Mouse (Mus musculus): ENCODE data around the gene Ccnd3. TPM values are rescaled to one million over a fixed set of nuclear protein-coding genes. Genes with fewer than 3 reads are reported as not detected.
"Not testable (repeated sequence)": the region's sequence is repeated elsewhere in the genome, so short reads cannot be mapped to it uniquely, and the experiment has no call there.

Gene Ccnd3
- total and polyA plus RNA-seq, 2 experiments from 2014 or later = 41.1 to 52.6 TPM

DNA sequence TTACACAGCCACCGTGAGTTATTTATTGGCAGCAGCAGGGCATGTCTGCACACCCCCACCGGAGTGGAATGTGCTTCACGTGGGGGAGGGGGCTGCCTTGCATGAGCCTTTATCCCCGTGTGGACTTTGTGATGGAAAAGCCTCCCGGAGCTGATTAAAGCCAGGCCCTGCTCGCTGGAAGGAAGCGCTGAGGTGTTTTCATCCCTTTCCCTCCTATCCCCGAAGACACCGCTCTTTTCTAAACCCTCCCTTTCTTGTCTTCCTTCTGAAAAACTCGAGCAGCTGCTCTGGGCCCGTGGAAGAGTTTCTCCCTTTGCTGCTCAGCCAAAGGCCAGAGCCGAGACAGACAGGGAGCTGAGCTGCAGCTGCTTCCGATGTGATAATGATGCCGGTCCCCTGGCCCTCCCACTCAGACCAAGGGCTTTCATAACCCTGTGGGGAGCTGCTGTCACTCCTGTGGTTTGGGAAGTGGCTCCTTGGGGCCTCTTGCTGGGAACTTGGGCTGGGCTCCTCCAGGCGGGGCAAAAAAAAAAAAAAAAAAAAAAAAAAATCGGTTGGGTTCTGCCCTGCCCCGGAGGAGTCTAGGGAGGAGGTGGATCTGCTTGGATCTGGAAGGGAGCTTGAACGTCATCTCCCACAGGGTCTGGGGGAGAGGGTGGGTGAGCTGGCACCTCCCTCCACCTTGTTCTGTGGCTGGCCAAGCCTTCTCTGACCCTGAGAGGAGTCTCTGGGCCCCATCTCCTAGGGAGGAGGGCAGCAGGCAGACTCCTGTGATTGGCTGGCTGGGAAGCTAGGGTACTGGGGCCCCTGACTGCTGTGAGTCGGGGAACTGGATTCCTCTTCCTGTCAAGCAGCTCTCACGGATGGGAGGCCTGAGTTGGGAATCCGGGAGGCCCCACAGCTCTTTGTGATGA lies 90.7 kb downstream of the Ccnd3 start:
- no peaks in the 10 kb centered on the region for H3K9me3 ChIP-seq (ENCODE audit: low read length)
- H3K4me1 ChIP-seq (ENCODE audit: insufficient read depth, low read length) = no peaks in the 10 kb centered on the region
- peak overlapping the region; percentile 63 for H3K27ac ChIP-seq (ENCODE audit: low read depth, low read length)
- ATAC-seq (ENCODE audit: low FRiP score) (0 out of 2 replicates have a peak, but pooled peaks have one; percentile 14), DNase-seq (ENCODE audit: low spot score) (peak; percentile 53)
- H3K4me2 ChIP-seq (ENCODE audit: low read depth, low read length, poor library complexity, severe bottlenecking) = peak overlapping the region; percentile 98
- peak overlapping the region; percentile 39 for H3K9ac ChIP-seq (replicated peaks; ENCODE audit: low read length, poor library complexity, severe bottlenecking)
- H3K27me3 ChIP-seq (ENCODE audit: insufficient read depth, low read length) = no peaks in the 10 kb centered on the region
- peaks cover 3% of the 10 kb centered on the region; the same call in 1 of the 2 replicates for H3K36me3 ChIP-seq (ENCODE audit: insufficient read depth, low read length)
- H3K4me3 ChIP-seq (ENCODE audit: low read depth, low read length) = peak overlapping the region; percentile 73
- 4% methylated on average over 21 of the region's 21 CpGs for WGBS
- no peak for TF ChIP-seq CTCF (IDR thresholded peaks at IDR 0.05)

DNA sequence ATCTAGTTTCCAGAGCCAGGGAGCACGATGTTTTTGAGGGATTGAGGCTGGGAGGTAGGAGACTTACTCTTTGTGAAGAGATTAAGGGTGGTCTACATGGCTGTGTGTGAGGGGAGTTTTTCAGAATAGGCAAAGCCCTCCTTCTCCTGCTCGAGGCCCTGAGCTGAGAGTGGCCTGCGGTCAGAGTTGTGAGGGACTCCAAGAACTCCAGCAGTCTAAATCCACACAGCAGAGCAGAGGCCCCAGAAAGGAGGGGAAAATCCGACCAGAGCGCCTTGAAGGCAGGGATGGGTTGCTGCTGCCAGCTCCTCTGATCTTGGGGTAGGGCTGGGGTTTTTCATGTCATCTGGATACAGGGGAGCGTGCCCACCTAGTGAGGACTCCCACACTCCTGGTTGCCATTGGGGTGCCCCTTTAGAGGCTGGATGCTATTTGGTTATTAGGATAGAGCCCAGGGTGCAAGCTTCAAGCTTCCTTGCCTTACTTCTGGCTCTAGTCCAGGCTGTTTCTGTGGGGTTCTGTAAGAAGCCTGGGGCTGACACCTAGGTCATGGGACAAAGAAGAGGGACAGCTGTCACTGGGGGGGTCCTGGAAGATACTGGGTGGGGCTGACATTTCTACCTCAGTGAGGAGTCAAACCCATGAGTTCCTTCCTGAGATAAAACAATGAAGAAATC lies 91.4 kb downstream of the Ccnd3 start:
- Histone ChIP-seq H3K27me3 (ENCODE audit: insufficient read depth, low read length) (no peaks in the 10 kb centered on the region), H3K36me3 (ENCODE audit: insufficient read depth, low read length) (peaks cover 10% of the 10 kb centered on the region), H3K27ac (ENCODE audit: low read depth, low read length) (peak overlapping the region; percentile 63), H3K4me2 (ENCODE audit: low read depth, low read length, poor library complexity, severe bottlenecking) (peak overlapping the region; percentile 98; the same call in 1 of the 2 replicates), H3K9ac (replicated peaks; ENCODE audit: low read length, poor library complexity, severe bottlenecking) (peak overlapping the region; percentile 33; the same call in 1 of the 2 replicates), H3K4me3 (ENCODE audit: low read depth, low read length) (no peak overlapping the region), H3K9me3 (ENCODE audit: low read length) (no peaks in the 10 kb centered on the region), H3K4me1 (ENCODE audit: insufficient read depth, low read length) (no peaks in the 10 kb centered on the region)
- 29% methylated on average over 6 of the region's 6 CpGs for WGBS
- DNase-seq (ENCODE audit: low spot score) (no peak), ATAC-seq (ENCODE audit: low FRiP score) (no peak)
- TF ChIP-seq CTCF (IDR thresholded peaks at IDR 0.05) = no peak

DNA sequence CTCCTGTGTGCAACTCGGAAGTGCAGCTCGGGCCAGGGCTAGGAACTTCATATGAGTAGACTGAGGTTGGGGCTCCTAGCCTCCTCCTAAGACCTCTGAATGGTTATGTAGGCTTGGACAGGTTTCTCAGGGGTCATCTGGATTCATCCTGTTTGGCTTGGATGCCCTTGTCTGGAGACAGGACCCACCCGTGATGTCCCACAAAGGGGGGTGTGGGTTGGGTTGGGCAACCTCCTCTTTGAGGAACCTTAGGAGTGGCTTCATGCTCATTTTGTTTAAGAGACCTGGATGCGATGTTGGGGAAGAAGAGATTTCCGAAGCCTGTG lies 92.0 kb downstream of the Ccnd3 start:
- Histone ChIP-seq H3K27ac (ENCODE audit: low read depth, low read length) (no peak overlapping the region), H3K4me3 (ENCODE audit: low read depth, low read length) (no peak overlapping the region), H3K4me1 (ENCODE audit: insufficient read depth, low read length) (no peaks in the 10 kb centered on the region), H3K27me3 (ENCODE audit: insufficient read depth, low read length) (no peaks in the 10 kb centered on the region), H3K9ac (replicated peaks; ENCODE audit: low read length, poor library complexity, severe bottlenecking) (no peak overlapping the region), H3K4me2 (ENCODE audit: low read depth, low read length, poor library complexity, severe bottlenecking) (no peak overlapping the region), H3K36me3 (ENCODE audit: insufficient read depth, low read length) (peaks cover 15% of the 10 kb centered on the region), H3K9me3 (ENCODE audit: low read length) (no peaks in the 10 kb centered on the region)
- TF ChIP-seq CTCF (IDR thresholded peaks at IDR 0.05) = no peak
- no peak for DNase-seq (ENCODE audit: low spot score)
- 47% methylated on average over 5 of the region's 5 CpGs for WGBS
- no peak for ATAC-seq (ENCODE audit: low FRiP score)

DNA sequence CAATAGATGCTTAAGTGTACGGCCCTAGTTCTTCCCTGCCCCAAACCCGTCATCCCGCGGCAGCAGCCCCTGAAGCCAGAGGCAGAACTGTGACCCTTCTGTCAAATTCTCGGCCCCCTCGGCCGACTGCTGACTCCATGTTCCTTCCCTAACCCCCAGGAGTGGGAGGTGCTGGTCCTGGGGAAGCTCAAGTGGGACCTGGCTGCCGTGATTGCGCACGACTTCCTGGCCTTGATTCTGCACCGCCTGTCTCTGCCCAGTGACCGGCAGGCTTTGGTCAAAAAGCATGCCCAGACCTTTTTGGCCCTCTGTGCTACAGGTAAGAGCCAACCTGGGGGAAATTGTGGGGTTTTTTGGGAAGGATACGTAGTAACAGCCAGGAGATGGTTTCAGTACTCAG lies 92.4 kb downstream of the Ccnd3 start:
- Histone ChIP-seq H3K9me3 (ENCODE audit: low read length) (no peaks in the 10 kb centered on the region), H3K9ac (replicated peaks; ENCODE audit: low read length, poor library complexity, severe bottlenecking) (no peak overlapping the region), H3K4me3 (ENCODE audit: low read depth, low read length) (no peak overlapping the region), H3K27me3 (ENCODE audit: insufficient read depth, low read length) (no peaks in the 10 kb centered on the region), H3K27ac (ENCODE audit: low read depth, low read length) (no peak overlapping the region), H3K36me3 (ENCODE audit: insufficient read depth, low read length) (peaks cover 20% of the 10 kb centered on the region), H3K4me1 (ENCODE audit: insufficient read depth, low read length) (no peaks in the 10 kb centered on the region), H3K4me2 (ENCODE audit: low read depth, low read length, poor library complexity, severe bottlenecking) (no peak overlapping the region)
- WGBS = 49% methylated on average over 13 of the region's 13 CpGs
- no peak for TF ChIP-seq CTCF (IDR thresholded peaks at IDR 0.05)
- no peak for ATAC-seq (ENCODE audit: low FRiP score)
- no peak for DNase-seq (ENCODE audit: low spot score)

DNA sequence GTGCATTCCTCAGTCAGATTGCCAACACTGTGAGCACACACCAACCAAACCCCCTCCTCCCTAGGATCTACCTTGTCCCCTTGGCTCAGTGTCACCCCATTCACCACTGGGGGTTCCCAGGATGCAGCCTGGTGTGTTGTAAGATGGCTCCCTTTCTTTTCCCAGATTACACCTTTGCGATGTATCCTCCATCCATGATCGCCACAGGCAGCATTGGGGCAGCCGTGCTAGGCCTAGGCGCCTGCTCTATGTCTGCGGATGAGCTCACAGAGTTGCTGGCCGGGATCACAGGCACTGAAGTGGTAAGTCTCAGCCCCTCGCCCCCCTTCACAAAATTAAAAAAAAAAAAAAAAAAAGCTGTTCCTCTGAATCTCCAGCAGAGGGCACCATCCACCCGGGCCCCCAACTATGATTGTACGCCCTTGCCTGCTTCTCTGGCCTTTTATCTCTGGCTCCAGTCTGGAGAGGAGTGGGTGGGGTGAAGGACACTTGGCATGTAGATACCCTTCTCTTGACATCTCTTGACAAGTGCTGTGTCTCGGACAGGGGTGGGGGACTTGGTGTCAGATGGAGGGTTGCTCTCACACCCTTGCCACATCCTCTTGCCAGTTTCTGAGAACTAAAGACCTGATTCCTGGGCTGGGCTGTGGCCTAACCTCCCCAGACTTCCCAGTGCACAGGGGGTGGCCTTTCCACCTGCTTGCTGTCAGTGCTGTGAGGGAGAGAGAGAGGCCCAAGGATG lies 93.2 kb downstream of the Ccnd3 start:
- DNase-seq (ENCODE audit: low spot score) (peak; percentile 63), ATAC-seq (ENCODE audit: low FRiP score) (peak; percentile 22; the same call in 1 of the 2 replicates)
- 21% methylated on average over 10 of the region's 10 CpGs for WGBS
- H3K9me3 ChIP-seq (ENCODE audit: low read length) = no peaks in the 10 kb centered on the region
- H3K4me1 ChIP-seq (ENCODE audit: insufficient read depth, low read length) = no peaks in the 10 kb centered on the region
- peak; percentile 85 for TF ChIP-seq CTCF (IDR thresholded peaks at IDR 0.05)
- no peak overlapping the region for H3K4me3 ChIP-seq (ENCODE audit: low read depth, low read length)
- no peak overlapping the region for H3K4me2 ChIP-seq (ENCODE audit: low read depth, low read length, poor library complexity, severe bottlenecking)
- H3K9ac ChIP-seq (replicated peaks; ENCODE audit: low read length, poor library complexity, severe bottlenecking) = no peak overlapping the region
- peaks cover 25% of the 10 kb centered on the region for H3K36me3 ChIP-seq (ENCODE audit: insufficient read depth, low read length)
- H3K27me3 ChIP-seq (ENCODE audit: insufficient read depth, low read length) = no peaks in the 10 kb centered on the region
- H3K27ac ChIP-seq (ENCODE audit: low read depth, low read length) = no peak overlapping the region

DNA sequence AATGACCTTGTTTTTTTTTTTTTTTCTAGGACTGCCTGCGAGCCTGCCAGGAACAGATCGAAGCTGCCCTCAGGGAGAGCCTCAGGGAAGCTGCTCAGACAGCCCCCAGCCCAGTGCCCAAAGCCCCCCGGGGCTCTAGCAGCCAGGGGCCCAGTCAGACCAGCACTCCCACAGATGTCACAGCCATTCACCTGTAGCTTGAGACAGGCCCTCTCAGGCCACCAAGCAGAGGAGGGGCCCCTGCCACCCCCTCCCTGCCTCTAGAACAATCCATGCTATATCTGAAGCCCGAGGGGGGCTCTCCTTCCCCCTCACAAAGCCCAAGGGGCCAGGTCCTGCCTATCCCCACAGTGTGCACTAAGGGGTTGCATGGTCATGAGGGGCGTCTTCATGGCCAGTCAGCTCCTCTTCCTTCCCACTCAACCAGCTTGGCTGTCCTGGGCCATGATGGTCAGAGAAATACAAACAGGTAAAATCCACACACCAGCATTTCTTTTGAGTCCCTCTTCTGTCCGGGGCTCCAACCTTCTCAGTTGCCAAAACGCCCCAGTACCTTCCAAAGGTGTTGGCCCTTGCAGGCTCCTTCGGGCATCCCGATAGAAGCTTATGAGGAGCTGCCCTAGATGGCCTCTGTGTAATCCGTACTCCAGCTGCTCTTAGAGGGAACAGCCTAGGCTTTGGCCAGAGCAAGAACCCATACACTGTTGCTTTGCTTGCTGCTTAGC lies 93.9 kb downstream of the Ccnd3 start:
- not testable (repeated sequence) for H3K27ac ChIP-seq (ENCODE audit: low read depth, low read length); ATAC-seq (ENCODE audit: low FRiP score); H3K9me3 ChIP-seq (ENCODE audit: low read length); H3K4me1 ChIP-seq (ENCODE audit: insufficient read depth, low read length); DNase-seq (ENCODE audit: low spot score); H3K4me2 ChIP-seq (ENCODE audit: low read depth, low read length, poor library complexity, severe bottlenecking); H3K9ac ChIP-seq (replicated peaks; ENCODE audit: low read length, poor library complexity, severe bottlenecking); H3K4me3 ChIP-seq (ENCODE audit: low read depth, low read length); H3K27me3 ChIP-seq (ENCODE audit: insufficient read depth, low read length)
- H3K36me3 ChIP-seq (ENCODE audit: insufficient read depth, low read length) = peaks cover 27% of the 10 kb centered on the region
- WGBS = 80% methylated on average over 10 of the region's 10 CpGs

Data from midbrain, postnatal 0 days (tissue).